Mouse (Mus musculus) gastrocnemius, postnatal 36 days (tissue): ENCODE measurements around the gene Tdo2. TPM values are rescaled to one million over a fixed set of nuclear protein-coding genes. Genes with fewer than 3 reads are reported as not detected.

Experiments
- DNase-seq, 2 experiments: peaks; one replicate each; pipeline ENCODE4 v3.0.0; 2022
- intact Hi-C: fragments of 180-260 bp; cut with DNase I; formaldehyde crosslinking; loops from one replicate; pipeline ENCODE4 v1.15.1; 2025
- total RNA-seq, 2 experiments: library from RNA; stranded (reverse); gene quantifications; 2 replicates each; pipeline ENCODE4 v1.2.3; 2021

Gene Tdo2
- total RNA-seq, 2 experiments from 2014 or later: not detected

GRCm38 (mm10) chr3:81944851-81945393 lies 31.1 kb downstream of the Tdo2 start:
- DNase-seq: no peak
- intact Hi-C loops: no loop called here

- DNase-seq: no peak
- intact Hi-C loops: no loop called here
These were observed 32.9 kb downstream of the Tdo2 start for GRCm38 (mm10) chr3:81943097-81943496.

GRCm38 (mm10) chr3:81942341-81942740 lies 33.7 kb downstream of the Tdo2 start:
- intact Hi-C loops: no loop called here
- DNase-seq: no peak

- intact Hi-C loops: no loop called here
- no peak for DNase-seq
These were observed 37.1 kb downstream of the Tdo2 start for GRCm38 (mm10) chr3:81938924-81939323.

- intact Hi-C loops: no loop called here
- DNase-seq: no peak
These were observed 42.7 kb downstream of the Tdo2 start for GRCm38 (mm10) chr3:81933348-81933747.

- DNase-seq: peak; percentile 79 to 81
- intact Hi-C loops: no loop called here
These were observed 43.6 kb downstream of the Tdo2 start, which contains the start of gene Ctso for GRCm38 (mm10) chr3:81932141-81933101. Gene Ctso, plus strand, starts transcription at chr3:81932601.

GRCm38 (mm10) chr3:81931695-81932094 lies 44.3 kb downstream of the Tdo2 start:
- DNase-seq: no peak
- intact Hi-C loops: no loop called here

- no peak for DNase-seq
- intact Hi-C loops: loop anchor here (10.0 kb wide), 1 partner anchor 144 kb away; no protein-coding TSS in a partner anchor
These were observed 46.9 kb downstream of the Tdo2 start for GRCm38 (mm10) chr3:81929073-81929472.

GRCm38 (mm10) chr3:81926764-81927325 lies 49.2 kb downstream of the Tdo2 start:
- DNase-seq: no peak
- intact Hi-C loops: loop anchor here (10.0 kb wide), 1 partner anchor 142 kb away; no protein-coding TSS in a partner anchor

- no peak for DNase-seq
- intact Hi-C loops: loop anchor here (10.0 kb wide), 1 partner anchor 141 kb away; no protein-coding TSS in a partner anchor
These were observed 50.1 kb downstream of the Tdo2 start for GRCm38 (mm10) chr3:81925856-81926255.

- intact Hi-C loops: loop anchor here (5.0 to 10.0 kb wide), 2 partner anchors 140 to 968 kb away; no protein-coding TSS in a partner anchor
- no peak for DNase-seq
These were observed 51.1 kb downstream of the Tdo2 start for GRCm38 (mm10) chr3:81924931-81925330.

GRCm38 (mm10) chr3:81922910-81923309 lies 53.1 kb downstream of the Tdo2 start:
- DNase-seq: no peak
- intact Hi-C loops: loop anchor here (5.0 to 10.0 kb wide), 2 partner anchors 138 to 966 kb away; no protein-coding TSS in a partner anchor

GRCm38 (mm10) chr3:81919681-81920080 lies 56.3 kb downstream of the Tdo2 start:
- DNase-seq: no peak
- intact Hi-C loops: loop anchor here (5.0 to 10.0 kb wide), 2 partner anchors 135 to 962 kb away; no protein-coding TSS in a partner anchor

GRCm38 (mm10) chr3:81918215-81918614 lies 57.8 kb downstream of the Tdo2 start:
- DNase-seq: no peak
- intact Hi-C loops: no loop called here

- intact Hi-C loops: no loop called here
- no peak for DNase-seq
These were observed 58.6 kb downstream of the Tdo2 start for GRCm38 (mm10) chr3:81917354-81917935.

GRCm38 (mm10) chr3:81916030-81916686 lies 59.8 kb downstream of the Tdo2 start:
- no peak for DNase-seq
- intact Hi-C loops: no loop called here

GRCm38 (mm10) chr3:81910286-81911036 lies 65.5 kb downstream of the Tdo2 start:
- no peak for DNase-seq
- intact Hi-C loops: no loop called here
